Comparison of ENCODE assay signal across 1 mouse cellular context in the genomic region with DNA sequence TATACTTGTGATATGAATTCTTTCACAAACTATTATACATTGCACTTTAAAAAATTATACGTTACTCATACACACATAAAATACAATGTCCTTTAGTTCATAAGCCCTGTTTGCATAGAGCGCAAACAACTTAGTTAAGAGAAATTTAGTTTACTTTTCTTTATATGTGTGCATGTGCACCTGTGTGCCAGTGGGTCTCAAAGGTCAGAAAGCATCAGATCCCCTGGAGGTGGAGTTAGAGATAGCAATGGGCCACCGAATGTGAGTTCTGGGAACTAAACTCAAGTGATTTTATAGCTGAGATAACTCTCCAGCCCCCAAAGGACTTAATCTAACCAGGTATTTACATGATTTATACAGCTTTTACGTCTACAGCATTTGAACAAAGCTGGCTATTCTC.
TF ChIP-seq lines count a peak whose summit lies in the region.

No protein-coding gene starts in this region.

TF ChIP-seq in CH12.LX, 34 proteins besides CTCF, POLR2A, EP300 and RAD21 (continued from another document):
- TF ChIP-seq USF2 (conservative IDR thresholded peaks at IDR 0.05; ENCODE audit: low read depth, low read length) (no peak), MAZ (IDR thresholded peaks at IDR 0.05; ENCODE audit: low read depth, low read length) (no peak), ETS1 (conservative IDR thresholded peaks at IDR 0.05; ENCODE audit: low read depth, low read length) (no peak), GABPA (IDR thresholded peaks at IDR 0.05; ENCODE audit: insufficient replicate concordance, low read depth, low read length) (no peak), E2F4 (IDR thresholded peaks at IDR 0.05; ENCODE audit: insufficient replicate concordance, low read depth, low read length) (no peak), MXI1 (IDR thresholded peaks at IDR 0.05; ENCODE audit: low read depth, low read length) (no peak), ZKSCAN1 (IDR thresholded peaks at IDR 0.05; ENCODE audit: borderline replicate concordance, low read depth, low read length) (no peak), JUND (conservative IDR thresholded peaks at IDR 0.05; ENCODE audit: low read depth, low read length) (no peak), MAX (IDR thresholded peaks at IDR 0.05; ENCODE audit: low read length) (no peak), CHD1 (IDR thresholded peaks at IDR 0.05; ENCODE audit: low read depth, low read length) (no peak), CHD2 (IDR thresholded peaks at IDR 0.05; ENCODE audit: low read length) (no peak)
TF ChIP-seq in CH12.LX: peak in this region for 0.
